Mouse (Mus musculus): ENCODE measurements at regions not wholly inside any gene's neighbourhood (a gene's known extent, or its start where the extent isn't known, plus 50 kb on each side); places are given as distances from the start of the nearest gene placed in this dataset.

DNA sequence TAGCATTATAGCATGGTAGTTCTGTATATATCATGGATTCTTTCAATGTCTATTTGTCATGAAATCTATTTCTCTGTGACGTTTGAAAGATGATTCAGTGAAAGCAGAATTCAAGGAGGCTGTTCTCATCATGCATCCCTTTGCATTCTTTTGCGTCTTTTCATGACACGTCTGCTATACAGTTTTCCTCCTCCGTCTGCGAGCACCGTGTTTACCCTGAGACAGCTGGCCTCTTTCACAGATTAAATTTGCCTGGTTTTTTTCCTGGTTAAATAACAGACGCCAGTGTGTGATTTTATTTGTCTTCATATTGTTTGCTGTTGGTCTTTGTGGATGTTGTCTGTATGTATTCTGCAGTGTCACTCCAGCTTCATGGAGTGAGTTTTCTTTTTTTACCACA, 948.9 kb upstream of the Slit2 start:
- TF ChIP-seq POLR2A (IDR thresholded peaks at IDR 0.05; ENCODE audit: low read depth, low read length) = no peak
- TF ChIP-seq CTCF (IDR thresholded peaks at IDR 0.05; ENCODE audit: extremely low read depth, insufficient read length, insufficient replicate concordance, low read depth, low read length) = no peak
